Mouse (Mus musculus) forebrain, embryonic 14.5 days (tissue): ENCODE data around the gene Dtnb. TPM values are rescaled to one million over a fixed set of nuclear protein-coding genes. Genes with fewer than 3 reads are reported as not detected.

ENCODE experiments used
- ATAC-seq: fragments of 200-750 bp; cut with Nextera tagmentation; 2 replicates; pipeline ENCODE4 v1.8.0; 2017; ENCODE audit warnings: mild to moderate bottlenecking, moderate library complexity
- DNase-seq: peaks from one replicate; pipeline ENCODE4 v3.0.0-alpha.2; 2015; ENCODE audit warnings: low spot score
- H3K27ac ChIP-seq: fragments of 300-500 bp; sonication (generic); 2 replicates; pipeline ENCODE4 v1.5.1; 2014; ENCODE audit warnings: low read depth, mild to moderate bottlenecking, control low read depth, low read length, moderate library complexity
- H3K27me3 ChIP-seq: fragments of 300-500 bp; sonication (generic); replicated peaks from 2 replicates; pipeline ENCODE4 v1.6.1; 2014; ENCODE audit warnings: low read length, control low read depth, mixed read lengths; ENCODE audit not compliant: control insufficient read depth, insufficient read depth
- H3K36me3 ChIP-seq: fragments of 300-500 bp; sonication (generic); 2 replicates; pipeline ENCODE4 v1.6.1; 2014; ENCODE audit warnings: low read length, control low read depth; ENCODE audit not compliant: control insufficient read depth, insufficient read depth
- H3K4me1 ChIP-seq: fragments of 300-500 bp; sonication (generic); 2 replicates; pipeline ENCODE4 v1.6.1; 2014; ENCODE audit warnings: antibody characterized with exemption, low read length, control low read depth; ENCODE audit not compliant: control insufficient read depth, insufficient read depth
- H3K4me2 ChIP-seq: fragments of 300-500 bp; sonication (generic); 2 replicates; pipeline ENCODE4 v1.6.1; 2014; ENCODE audit warnings: mild to moderate bottlenecking, control low read depth, low read length
- H3K4me3 ChIP-seq: fragments of 300-500 bp; sonication (generic); 2 replicates; pipeline ENCODE4 v1.5.1; 2014; ENCODE audit warnings: low read depth, low read length, control low read depth
- H3K9ac ChIP-seq: fragments of 300-500 bp; sonication (generic); 2 replicates; pipeline ENCODE4 v1.6.1; 2014; ENCODE audit warnings: mild to moderate bottlenecking, low read length, control low read depth, moderate library complexity
- H3K9me3 ChIP-seq: fragments of 300-500 bp; sonication (generic); replicated peaks from 2 replicates; pipeline ENCODE4 v1.6.1; 2016; ENCODE audit warnings: low read length, control low read depth, mixed read lengths; ENCODE audit not compliant: control insufficient read depth
- WGBS: fragments of 180-500 bp; shearing (Covaris S2); extraction: QIAGEN DNeasy Blood & Tissue Kit; methylation state at CpG from one replicate; pipeline ENCODE4 v1.1.7; 2014; 5-methylcytosine and 5-hydroxymethylcytosine counted together
- polyA plus RNA-seq: library from polyadenylated mRNA; unstranded; fragments of >200 nt; fragmentation: Nextera tagmentation; extraction: Ambion mirVana; gene quantifications from 2 replicates; pipeline ENCODE4 v1.2.1, GENCODE M21; 2014

Dtnb gene
- polyA plus RNA-seq, 1 experiment from 2014 or later, result 27.3 TPM

DNA sequence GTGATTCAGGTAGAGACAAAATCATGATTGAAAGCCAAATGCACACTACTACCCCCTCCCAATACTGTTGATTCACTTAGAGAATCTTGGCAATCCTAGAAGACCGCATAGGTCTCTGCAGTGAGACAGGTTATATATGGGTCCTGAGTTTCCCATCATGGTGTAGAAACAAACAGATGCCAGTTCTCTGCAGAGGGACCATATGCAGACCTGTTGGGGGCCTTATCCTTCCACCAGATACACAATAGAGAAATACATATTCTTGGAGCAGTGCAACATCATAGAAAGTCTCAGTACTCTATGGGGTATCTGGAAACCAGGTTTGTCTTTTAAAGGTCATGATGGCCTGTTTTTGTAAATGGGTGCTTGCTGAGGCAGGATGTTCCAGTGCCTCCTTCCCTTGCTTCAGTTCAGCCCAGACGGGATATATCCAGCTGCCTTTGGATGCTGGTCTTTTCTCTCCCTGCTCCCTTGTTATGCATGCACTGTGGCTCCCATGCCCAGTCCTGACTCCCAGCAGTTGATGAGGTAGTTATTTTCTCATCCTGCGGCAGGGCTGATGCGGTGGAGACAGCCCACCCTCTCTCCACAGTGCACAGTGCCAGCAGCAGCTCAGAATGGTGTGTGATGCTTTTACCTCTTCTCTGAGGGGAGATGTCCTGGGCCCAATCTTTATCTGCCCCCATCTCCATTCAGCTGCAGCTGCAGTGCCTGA lies 188.9 kb downstream of the Dtnb start:
- H3K36me3 ChIP-seq, result no peaks in the 10 kb centered on the region
- no peaks in the 10 kb centered on the region for H3K9me3 ChIP-seq
- no peak overlapping the region for H3K9ac ChIP-seq
- WGBS, result 52% methylated on average over 4 of the region's 4 CpGs
- DNase-seq, result peak; percentile 15
- H3K4me2 ChIP-seq, result no peak overlapping the region
- no peak overlapping the region for H3K4me3 ChIP-seq
- H3K27me3 ChIP-seq, result no peaks in the 10 kb centered on the region
- peak; percentile 83 for ATAC-seq
- no peaks in the 10 kb centered on the region; the same call in 1 of the 2 replicates for H3K4me1 ChIP-seq
- H3K27ac ChIP-seq, result no peak overlapping the region

DNA sequence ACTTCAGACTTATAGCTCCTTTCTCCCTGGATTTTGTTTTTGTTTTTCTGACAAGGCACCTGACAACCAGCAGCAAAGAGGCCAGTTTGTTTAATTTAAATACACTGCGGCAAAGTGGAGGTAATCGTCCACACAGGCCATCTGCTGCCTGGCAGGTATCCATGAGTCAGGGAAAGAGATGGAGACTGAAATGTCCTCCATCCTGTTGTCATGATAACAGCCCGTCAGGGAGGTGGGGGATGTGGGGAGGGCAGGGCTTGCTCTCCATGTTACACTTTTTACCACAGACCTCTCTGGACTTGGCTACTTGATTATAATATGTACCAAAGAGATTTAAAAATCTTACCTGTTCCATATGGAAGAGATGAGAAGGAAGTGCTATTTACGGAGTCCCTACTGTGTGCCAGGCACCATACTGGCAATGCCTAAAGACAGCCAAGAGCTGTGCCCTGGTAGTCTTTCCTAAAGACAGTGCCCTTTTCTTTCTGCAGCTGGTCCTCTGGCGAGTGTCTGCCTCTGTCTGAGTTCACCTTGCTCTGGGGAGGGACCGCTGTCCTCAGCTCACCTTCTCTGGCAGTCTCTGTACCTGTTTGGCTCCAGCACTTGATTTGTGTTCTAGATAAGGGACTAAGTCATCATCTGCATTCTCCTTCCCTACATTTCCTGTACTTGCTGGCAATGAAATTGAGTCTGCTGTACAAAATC lies 189.6 kb downstream of the Dtnb start:
- Histone ChIP-seq H3K27ac (no peak overlapping the region; the same call in 1 of the 2 replicates), H3K4me1 (no peaks in the 10 kb centered on the region; the same call in 1 of the 2 replicates), H3K27me3 (no peaks in the 10 kb centered on the region), H3K9ac (no peak overlapping the region), H3K9me3 (no peaks in the 10 kb centered on the region), H3K36me3 (no peaks in the 10 kb centered on the region), H3K4me3 (no peak overlapping the region), H3K4me2 (no peak overlapping the region)
- peak; percentile 65; the same call in 1 of the 2 replicates for ATAC-seq
- 59% methylated on average over 6 of the region's 6 CpGs for WGBS
- DNase-seq, result peak; percentile 60

DNA sequence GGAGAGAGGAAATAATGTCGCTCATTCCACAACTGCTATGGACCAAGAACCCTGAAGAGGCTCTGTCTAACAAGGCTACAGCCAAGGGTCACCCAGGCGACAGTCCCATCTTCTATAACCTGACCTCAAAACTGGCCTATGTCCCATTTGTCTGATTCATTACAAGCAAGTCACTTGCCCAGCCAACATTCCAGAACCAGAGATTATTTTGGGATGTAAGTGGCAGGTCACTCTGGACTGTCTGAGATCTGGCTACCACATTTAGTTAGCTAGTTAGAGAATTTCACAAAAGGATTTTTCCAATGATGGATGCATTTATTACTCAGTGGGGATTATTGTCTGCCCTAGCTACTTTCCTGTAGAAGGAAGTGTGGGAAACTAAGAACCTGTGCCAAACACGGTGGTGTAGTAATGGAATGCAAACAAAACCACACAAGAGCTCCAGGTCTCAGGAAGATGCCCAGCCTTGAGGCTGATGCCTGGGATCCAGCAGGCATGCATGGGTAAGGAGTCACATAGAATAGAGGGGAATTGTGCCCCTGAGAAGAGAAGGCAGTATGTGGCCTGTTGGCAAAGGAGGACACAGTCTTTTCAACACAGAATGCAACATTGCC lies 192.1 kb downstream of the Dtnb start:
- WGBS, result 89% methylated on average over 3 of the region's 3 CpGs
- Histone ChIP-seq H3K4me2 (no peak overlapping the region), H3K4me3 (no peak overlapping the region), H3K36me3 (no peaks in the 10 kb centered on the region), H3K27me3 (no peaks in the 10 kb centered on the region), H3K4me1 (no peaks in the 10 kb centered on the region; the same call in 1 of the 2 replicates), H3K27ac (no peak overlapping the region), H3K9ac (no peak overlapping the region), H3K9me3 (no peaks in the 10 kb centered on the region)
- DNase-seq (no peak), ATAC-seq (no peak)

- H3K9me3 ChIP-seq, result no peaks in the 10 kb centered on the region
- H3K9ac ChIP-seq, result no peak overlapping the region
- DNase-seq (no peak), ATAC-seq (no peak)
- H3K4me2 ChIP-seq, result no peak overlapping the region
- 50% methylated on average over 8 of the region's 8 CpGs for WGBS
- H3K4me3 ChIP-seq, result no peak overlapping the region
- H3K36me3 ChIP-seq, result no peaks in the 10 kb centered on the region
- no peaks in the 10 kb centered on the region for H3K27me3 ChIP-seq
- no peak overlapping the region for H3K27ac ChIP-seq
- H3K4me1 ChIP-seq, result no peaks in the 10 kb centered on the region
Observed at GRCm38 (mm10) chr12:3767360-3767759, 195.2 kb downstream of the Dtnb start.

DNA sequence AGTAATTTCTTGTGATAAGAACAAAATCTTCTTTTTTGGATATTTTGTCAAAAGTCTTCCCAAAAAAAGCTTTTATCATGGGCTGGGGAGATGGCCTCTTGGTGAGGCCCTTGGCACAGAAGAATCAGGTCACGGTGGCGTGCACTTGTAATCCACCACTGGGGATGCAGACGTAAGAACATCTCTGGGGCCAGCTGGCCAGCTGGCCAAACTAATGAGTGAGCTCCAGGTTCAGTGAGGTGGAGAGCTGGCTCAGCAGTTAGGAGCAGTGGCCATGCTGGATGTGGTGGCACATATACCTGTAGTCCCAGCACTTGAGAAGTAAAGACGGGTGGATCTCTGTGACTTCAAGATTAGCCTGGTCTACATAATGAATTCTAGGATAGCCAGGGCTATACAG lies 196.2 kb downstream of the Dtnb start:
- H3K36me3 ChIP-seq, result 0 out of 2 replicates have a peak, but pooled peaks cover 6% of the 10 kb centered on the region
- no peak overlapping the region for H3K9ac ChIP-seq
- DNase-seq (no peak), ATAC-seq (no peak)
- H3K27me3 ChIP-seq, result no peaks in the 10 kb centered on the region
- 87% methylated on average over 4 of the region's 4 CpGs for WGBS
- H3K27ac ChIP-seq, result no peak overlapping the region
- no peak overlapping the region for H3K4me3 ChIP-seq
- no peaks in the 10 kb centered on the region for H3K9me3 ChIP-seq
- no peaks in the 10 kb centered on the region for H3K4me1 ChIP-seq
- H3K4me2 ChIP-seq, result no peak overlapping the region

DNA sequence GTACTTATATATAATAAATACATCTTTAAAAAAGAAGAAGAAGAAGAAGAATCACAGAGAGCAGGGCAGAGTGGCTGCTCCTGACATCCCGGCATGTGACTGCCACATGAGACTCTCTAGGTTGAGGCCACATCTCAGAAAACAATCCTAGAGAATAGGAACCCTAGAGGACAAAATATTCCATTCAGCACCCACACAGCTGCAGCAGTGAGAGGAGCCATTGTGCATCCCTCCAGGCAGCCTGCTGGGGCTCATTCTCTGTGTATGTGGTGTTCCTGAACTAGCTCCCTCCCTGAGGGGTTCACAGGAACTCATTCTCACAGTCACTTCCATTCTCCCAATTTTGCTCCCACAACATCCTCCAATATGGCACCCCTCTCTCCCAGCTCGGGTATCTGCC lies 198.4 kb downstream of the Dtnb start:
- DNase-seq (no peak), ATAC-seq (no peak)
- Histone ChIP-seq H3K4me3 (no peak overlapping the region), H3K36me3 (peaks cover 17% of the 10 kb centered on the region; the same call in 1 of the 2 replicates), H3K27ac (no peak overlapping the region), H3K4me2 (no peak overlapping the region), H3K9ac (no peak overlapping the region), H3K4me1 (no peaks in the 10 kb centered on the region), H3K9me3 (no peaks in the 10 kb centered on the region), H3K27me3 (no peaks in the 10 kb centered on the region)
- 75% methylated on average over 2 of the region's 2 CpGs for WGBS

GRCm38 (mm10) chr12:3771080-3771479 lies 198.9 kb downstream of the Dtnb start:
- no peak overlapping the region for H3K9ac ChIP-seq
- ATAC-seq, result no peak
- WGBS, result 93% methylated on average over 2 of the region's 2 CpGs

GRCm38 (mm10) chr12:3773643-3774042 lies 201.5 kb downstream of the Dtnb start:
- WGBS, result 95% methylated on average over 3 of the region's 3 CpGs
- no peak overlapping the region for H3K4me3 ChIP-seq
- H3K9ac ChIP-seq, result no peak overlapping the region
- no peak overlapping the region for H3K27ac ChIP-seq
- peaks cover 17% of the 10 kb centered on the region; the same call in 1 of the 2 replicates for H3K36me3 ChIP-seq
- no peaks in the 10 kb centered on the region for H3K9me3 ChIP-seq
- no peaks in the 10 kb centered on the region for H3K4me1 ChIP-seq
- H3K4me2 ChIP-seq, result no peak overlapping the region
- ATAC-seq (no peak), DNase-seq (no peak)
- no peaks in the 10 kb centered on the region for H3K27me3 ChIP-seq

More at GRCm38 (mm10) chr12:3771080-3771479, 198.9 kb downstream of the Dtnb start:
- Histone ChIP-seq H3K36me3 (peaks cover 17% of the 10 kb centered on the region; the same call in 1 of the 2 replicates), H3K4me3 (no peak overlapping the region), H3K4me1 (no peaks in the 10 kb centered on the region), H3K27me3 (no peaks in the 10 kb centered on the region), H3K9me3 (no peaks in the 10 kb centered on the region), H3K27ac (no peak overlapping the region), H3K4me2 (no peak overlapping the region)
- no peak for DNase-seq
